Mouse (Mus musculus) 3T3-L1 (cell line): ENCODE results near the gene Prm2.

Source experiments
- DNase-seq: peaks from one replicate; pipeline ENCODE4 v3.0.0-alpha.2; 2015; ENCODE audit warnings: low read depth, low spot score

The Prm2 gene

DNA sequence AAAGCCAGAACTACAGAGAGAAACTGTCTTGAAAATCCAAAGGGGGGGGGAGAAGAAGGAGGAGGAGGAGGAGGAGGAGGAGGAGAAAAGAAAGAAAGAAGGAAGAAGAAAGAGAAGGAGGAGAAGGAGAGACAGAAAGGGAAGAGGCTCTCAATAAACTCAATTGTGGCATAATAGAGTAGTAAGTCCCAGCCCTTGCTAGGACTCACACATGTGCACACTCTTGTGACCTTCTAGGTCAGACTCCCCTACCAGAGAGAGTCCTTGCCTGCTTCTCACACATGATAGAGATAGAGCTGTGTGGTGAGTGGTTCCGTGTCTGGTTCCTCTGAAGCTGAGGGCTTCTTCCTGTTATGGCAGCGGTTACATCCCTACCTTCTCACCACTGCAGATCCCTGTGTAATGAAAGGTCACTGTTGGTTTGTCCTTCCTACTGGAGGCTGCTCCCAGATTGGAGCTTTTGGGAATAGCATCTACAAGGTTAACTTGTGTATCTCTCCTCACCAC lies 17.0 kb upstream of the Prm2 start, which contains the start of gene Gm11172:
TSS of gene Gm11172 (plus strand) at position 51 of the 507 bp plus-strand sequence.
- DNase-seq: no peak

- no peak for DNase-seq
Measured at GRCm38 (mm10) chr16:10810376-10810775, 14.4 kb upstream of the Prm2 start.

DNA sequence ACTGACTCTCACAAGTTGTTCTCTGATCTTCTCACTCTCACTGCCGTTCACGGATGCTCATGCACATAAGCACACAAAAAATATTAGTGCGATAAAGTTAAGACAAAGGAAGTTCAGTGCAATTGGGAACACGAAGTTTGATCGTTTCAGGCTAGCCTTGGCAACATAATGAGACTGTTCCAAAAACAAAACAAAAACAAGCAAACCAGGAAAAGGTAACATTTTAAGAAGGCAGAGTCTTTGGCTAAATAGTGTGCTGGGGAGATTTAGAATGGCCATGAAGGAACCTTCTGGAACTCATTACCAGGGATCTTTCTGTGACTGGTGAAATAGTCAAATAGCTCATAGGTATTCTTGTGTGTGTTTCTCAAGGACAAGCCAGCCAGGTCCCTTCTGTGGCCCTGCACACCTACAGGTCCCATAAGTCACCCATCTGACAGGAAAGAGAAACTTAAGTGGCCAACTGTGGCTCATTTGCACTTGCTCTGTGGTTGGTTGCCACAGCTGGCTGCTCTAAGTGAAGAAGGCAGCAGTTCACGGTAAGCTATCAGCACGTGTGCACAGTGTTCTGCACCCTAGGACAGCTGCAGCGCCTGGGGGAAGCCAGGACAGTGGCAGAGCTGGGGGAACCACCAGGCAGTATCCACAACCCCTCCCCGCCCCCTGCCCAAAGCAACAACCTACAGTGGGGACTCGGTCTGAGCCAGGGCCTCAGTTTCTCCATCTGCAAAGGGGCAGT lies 10.0 kb upstream of the Prm2 start, which contains the start of gene Prm1:
TSS of gene Prm1 (minus strand) at position 51 of the 739 bp plus-strand sequence.
- DNase-seq: no peak

- peak; percentile 28 for DNase-seq
Measured at GRCm38 (mm10) chr16:10802420-10802819, 6.5 kb upstream of the Prm2 start.

DNA sequence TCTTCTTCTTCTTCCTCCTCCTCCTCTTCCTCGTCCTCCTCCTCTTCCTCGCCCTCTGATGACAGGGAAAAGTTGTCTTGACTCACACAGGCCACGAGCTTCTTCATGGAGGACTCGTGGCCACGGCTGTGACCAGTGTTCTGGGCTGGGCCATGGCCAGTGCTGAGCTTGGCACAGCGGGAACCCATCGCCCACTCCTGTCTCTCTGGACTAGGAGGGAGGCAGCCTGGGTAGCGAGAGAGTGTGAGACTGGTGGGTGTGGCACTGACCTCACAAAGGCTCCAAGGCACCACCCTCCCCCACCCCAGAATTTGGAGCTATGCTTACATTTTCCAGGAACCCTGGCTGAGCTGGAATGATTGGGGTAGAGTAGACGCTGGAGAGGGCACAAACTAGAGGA lies 5.2 kb downstream of the Prm2 start, which contains the start of gene Prm3:
TSS of gene Prm3 (minus strand) at position 213 of the 400 bp plus-strand sequence.
- no peak for DNase-seq

- DNase-seq: no peak
Measured at GRCm38 (mm10) chr16:10788866-10789265, 7.1 kb downstream of the Prm2 start.

- no peak for DNase-seq
Measured at GRCm38 (mm10) chr16:10788271-10788670, 7.7 kb downstream of the Prm2 start, which contains the start of gene Tnp2. Gene Tnp2 (minus strand): TSS chr16:10788660.

- DNase-seq: peak; percentile 54
Measured at GRCm38 (mm10) chr16:10787548-10788058, 8.3 kb downstream of the Prm2 start.

DNA sequence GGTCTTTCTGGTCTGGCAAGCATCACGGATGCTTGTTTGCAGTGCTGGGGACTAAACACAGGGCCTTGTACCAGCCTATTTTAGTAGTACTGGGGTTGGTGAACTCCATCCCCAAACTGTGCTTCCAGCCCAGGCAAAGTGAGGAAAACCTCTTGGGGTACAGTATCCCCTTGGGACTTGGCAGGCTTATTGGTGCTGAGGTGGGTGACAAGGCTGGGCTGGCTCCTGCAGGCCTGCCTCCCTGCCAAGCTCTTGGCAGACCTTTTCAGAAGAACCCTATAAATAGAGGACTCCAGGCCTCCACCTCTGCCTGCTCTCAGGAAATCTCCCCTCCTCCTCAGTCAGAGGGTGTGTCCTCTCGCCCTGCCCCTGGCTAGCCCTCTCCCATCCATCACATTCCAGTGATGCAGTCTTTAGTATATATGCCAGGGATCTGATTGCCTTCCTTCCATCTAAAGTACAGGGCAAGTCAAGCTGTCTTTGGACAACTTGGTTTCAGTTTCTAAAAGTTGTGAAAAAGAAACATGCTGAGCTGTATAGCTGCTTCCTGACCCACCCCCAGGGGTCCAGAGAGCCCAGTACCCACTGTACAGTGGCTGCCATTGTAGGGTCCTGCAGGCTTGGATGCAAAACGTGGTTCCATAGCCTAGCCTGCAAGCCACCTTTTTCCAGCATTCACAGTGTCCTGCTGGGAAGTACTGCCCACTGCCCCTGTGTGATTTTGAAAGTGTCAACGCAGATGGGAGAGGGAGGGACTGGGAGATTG lies 9.0 kb downstream of the Prm2 start:
- DNase-seq: peak; percentile 85

DNA sequence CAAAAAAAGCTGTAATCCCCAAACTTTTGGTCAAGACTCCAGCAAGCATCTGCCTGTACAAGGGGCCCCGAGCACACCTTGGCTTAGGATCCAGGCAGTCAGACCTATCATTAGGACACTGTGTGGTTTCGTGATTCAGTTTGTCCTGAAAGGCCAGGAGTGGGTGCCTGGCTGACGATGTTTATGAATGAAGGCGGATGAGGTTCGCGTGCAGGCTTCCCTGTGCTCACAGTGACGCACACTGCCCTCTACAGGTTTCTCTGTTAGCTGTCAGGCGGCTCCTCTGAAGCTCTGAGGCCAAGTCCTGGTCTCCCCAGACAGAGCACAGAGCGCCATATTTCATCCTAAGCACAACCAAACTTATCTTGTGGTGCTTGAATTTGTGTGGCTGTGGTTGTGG lies 9.6 kb downstream of the Prm2 start:
- DNase-seq: peak; percentile 99

DNA sequence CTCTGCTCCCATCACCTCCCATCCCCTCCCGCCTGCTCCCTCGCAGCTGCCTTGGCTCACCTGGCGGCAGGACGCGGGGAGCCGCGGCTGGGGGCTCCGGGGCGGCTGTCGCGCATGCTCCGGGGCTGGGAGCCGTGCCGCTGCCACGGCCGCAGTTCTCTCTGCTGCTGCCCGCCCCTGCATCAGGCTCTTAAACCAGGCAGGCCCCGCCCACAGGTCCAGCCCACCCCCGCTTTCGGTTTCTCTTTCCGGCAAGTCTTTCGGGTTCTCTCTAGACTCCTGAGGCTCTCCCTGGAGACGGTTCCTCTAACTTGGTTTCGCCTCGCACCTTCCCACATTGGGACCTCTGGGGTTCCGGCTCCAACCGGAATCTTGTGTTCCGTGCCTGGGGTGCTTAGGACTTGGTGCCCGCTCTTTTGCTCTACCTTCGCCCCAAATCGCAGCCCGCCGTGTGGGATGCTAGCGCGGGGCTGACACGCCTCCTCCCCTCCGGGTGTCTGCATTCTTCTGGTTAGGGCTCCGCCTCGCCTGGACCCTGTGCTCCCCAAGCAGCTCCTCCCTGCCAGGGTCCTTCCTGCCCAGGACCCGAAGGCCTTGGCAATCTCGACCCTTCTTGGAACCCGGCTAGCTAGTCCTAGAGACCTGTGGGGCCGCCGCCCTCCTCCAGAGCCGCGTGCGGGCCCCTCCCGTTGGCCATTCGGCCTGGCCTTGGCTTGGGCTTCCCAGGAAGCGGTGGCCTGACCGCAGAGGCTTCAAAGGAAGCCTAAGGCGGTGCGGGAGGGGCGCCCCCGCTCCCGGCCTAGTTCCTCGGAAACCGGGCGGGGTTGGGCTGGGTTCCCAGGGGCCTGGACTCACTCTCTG lies 10.3 kb downstream of the Prm2 start, which contains the start of gene Socs1:
TSS of gene Socs1 (minus strand) at position 166 of the 861 bp plus-strand sequence.
- DNase-seq: peak; percentile 99

DNA sequence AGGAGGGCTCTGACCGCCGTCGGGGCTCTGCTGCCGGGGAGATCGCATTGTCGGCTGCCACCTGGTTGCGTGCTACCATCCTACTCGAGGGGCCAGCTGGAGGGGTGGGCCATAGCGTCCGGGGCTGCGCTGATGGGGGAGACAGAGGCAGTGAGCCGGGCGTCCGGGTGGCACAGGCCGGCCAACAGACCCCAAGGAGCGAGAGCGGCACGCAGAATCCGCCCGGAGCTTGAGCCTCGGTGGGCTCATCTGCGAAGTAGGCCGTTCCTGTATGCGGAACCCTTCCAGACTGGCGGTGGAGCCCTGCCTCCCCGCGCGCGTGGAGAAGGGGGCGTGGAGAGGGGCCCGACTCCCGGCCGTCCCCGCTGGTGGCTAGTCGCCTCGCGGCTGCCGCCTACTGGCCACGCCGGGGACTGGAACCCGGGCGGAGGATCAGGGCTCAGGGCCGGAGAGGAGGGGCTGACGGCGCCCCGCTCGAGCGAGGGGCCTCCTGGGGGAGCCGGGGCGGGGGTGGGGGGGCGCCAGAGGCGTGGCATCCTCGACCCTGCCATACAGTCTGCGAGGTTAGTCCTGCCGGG lies 11.1 kb downstream of the Prm2 start:
- peak; percentile 93 for DNase-seq

- peak; percentile 54 for DNase-seq
Measured at GRCm38 (mm10) chr16:10783883-10784792, 11.8 kb downstream of the Prm2 start.

GRCm38 (mm10) chr16:10783451-10783850 lies 12.5 kb downstream of the Prm2 start:
- DNase-seq: peak; percentile 58

DNA sequence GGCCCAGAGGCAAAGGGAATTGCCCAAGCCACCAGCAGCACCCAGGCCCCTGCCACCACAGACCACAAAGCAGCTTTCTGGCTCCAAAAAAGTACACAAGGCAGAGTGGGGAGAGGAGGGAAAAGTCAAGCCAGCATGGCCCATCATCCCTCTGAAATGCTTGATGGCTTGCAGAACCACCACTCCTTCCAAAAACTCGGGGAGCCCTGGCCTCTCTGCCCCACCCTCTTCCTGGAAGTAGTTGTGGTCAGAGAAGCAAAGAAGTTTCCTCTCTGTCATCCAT lies 12.8 kb downstream of the Prm2 start:
- DNase-seq: peak; percentile 64

GRCm38 (mm10) chr16:10782377-10783151 lies 13.4 kb downstream of the Prm2 start:
- DNase-seq: no peak

DNA sequence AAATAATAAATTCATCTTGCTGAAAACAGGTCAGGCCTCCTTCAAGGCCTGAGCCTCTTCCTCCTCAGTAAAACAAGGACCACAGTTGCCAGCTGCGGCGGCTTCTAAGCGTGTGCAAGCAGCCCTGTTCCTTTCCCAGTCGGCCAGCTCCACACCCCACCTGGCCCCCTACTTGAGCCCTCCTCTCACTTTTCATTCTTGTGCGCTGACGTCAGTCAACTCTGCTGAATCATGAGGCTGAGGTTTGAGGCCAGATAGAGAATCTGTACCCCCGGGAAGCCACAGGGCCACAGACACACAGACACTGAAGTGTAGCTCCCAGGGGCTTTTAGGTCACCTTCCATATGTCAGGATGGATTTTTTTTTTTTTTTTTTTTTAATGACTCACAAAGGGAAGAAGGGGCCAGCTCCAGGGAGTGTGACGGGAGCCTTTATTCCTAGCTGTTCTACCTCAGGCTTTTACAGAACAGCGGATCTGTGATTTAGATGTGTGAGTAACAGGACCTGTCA lies 14.0 kb downstream of the Prm2 start:
- DNase-seq: peak; percentile 88

- peak; percentile 16 for DNase-seq
Measured at GRCm38 (mm10) chr16:10780631-10781120, 15.3 kb downstream of the Prm2 start.
